Mouse (Mus musculus): Measurements from ENCODE around the gene Nat9.

Nat9 gene

DNA sequence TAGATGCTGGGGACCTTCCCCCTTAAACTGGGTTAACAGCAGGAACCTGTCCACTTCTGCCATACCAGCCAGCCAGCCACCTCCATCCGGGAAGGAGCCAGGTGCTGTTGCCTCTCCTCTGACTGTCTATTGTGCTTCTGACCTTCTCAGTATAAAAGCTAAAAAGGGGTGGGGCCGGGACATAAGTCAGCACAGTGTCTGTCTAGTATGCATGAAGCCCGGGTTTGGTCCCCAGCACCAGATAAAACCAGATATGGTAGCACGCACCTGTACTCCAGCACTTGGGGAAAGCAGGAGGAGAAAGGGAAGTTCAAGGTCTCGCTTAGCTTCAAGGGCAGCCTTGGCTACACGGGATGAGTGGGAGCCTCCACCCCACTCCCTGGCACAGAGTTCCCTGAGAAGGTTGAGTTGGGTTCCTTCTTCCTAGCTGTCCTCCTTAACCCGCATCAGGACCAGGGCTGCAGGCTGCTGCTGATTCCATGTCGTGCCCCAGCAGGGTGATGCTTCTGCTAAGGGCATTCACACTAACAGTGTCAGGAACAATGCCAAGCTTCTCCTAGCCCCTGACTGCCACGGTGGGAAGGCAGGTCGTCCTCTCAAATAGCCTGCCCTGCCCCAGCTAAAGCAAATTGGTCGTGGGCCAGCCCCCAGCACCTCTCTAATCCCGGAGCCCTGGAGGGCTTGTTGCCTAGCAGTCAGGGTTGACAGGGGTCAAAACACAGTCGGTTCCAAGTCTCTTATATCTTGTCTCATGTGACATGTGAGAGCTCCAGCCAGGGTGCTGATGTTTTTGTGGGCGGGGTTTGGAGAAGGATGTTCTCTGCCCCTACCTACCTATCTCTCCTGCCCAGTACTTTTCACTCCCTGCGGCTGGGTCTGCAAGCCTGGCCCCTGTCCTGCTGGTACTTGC is 41.6 kb upstream of the Nat9 start:
- H3K4me3 ChIP-seq (replicated peaks; ENCODE audit: low read length) = no peak overlapping the region
- TF ChIP-seq CTCF (conservative IDR thresholded peaks at IDR 0.05; ENCODE audit: low read length) = no peak
- no peak for TF ChIP-seq NANOG (IDR thresholded peaks at IDR 0.05; ENCODE audit: borderline replicate concordance, low read length)
- TF ChIP-seq POU5F1 (IDR thresholded peaks at IDR 0.05; ENCODE audit: borderline replicate concordance, low read length) = no peak
- H3K9me3 ChIP-seq (ENCODE audit: low read length) = no peaks in the 10 kb centered on the region
- H3K36me3 ChIP-seq (ENCODE audit: insufficient read depth, low read length) = peaks cover 5% of the 10 kb centered on the region; the same call in 1 of the 2 replicates
- H3K27me3 ChIP-seq (ENCODE audit: insufficient read depth, low read length) = 0 out of 2 replicates have a peak, but pooled peaks cover 3% of the 10 kb centered on the region
- peaks cover 77% of the 10 kb centered on the region for H3K4me1 ChIP-seq (replicated peaks; ENCODE audit: low read depth, low read length)

DNA sequence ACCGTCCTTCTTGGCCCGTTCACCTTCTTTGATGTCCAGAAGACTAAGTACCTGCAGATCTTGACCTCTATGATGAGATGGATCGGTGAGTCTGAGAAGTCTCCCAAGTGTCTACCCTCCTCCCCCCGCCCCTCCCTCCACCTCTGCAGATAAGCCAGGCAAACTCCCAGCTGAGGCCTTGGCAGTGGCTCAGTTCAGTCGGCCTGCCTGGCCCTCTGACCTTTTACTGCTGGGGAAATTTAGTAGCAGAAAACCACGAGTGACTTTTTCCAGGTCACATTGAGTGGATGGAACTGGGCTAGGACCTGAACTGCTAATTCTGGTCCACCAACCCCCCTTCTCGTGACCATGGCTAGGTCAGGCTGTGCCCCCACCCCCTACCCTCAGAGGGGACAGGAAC is 40.8 kb upstream of the Nat9 start:
- no peaks in the 10 kb centered on the region for H3K9me3 ChIP-seq (ENCODE audit: low read length)
- TF ChIP-seq CTCF (conservative IDR thresholded peaks at IDR 0.05; ENCODE audit: low read length) (no peak), POU5F1 (IDR thresholded peaks at IDR 0.05; ENCODE audit: borderline replicate concordance, low read length) (no peak), NANOG (IDR thresholded peaks at IDR 0.05; ENCODE audit: borderline replicate concordance, low read length) (no peak)
- H3K4me3 ChIP-seq (replicated peaks; ENCODE audit: low read length) = no peak overlapping the region
- peaks cover 69% of the 10 kb centered on the region for H3K4me1 ChIP-seq (replicated peaks; ENCODE audit: low read depth, low read length)
- H3K27me3 ChIP-seq (ENCODE audit: insufficient read depth, low read length) = 0 out of 2 replicates have a peak, but pooled peaks cover 3% of the 10 kb centered on the region
- peaks cover 5% of the 10 kb centered on the region; the same call in 1 of the 2 replicates for H3K36me3 ChIP-seq (ENCODE audit: insufficient read depth, low read length)

DNA sequence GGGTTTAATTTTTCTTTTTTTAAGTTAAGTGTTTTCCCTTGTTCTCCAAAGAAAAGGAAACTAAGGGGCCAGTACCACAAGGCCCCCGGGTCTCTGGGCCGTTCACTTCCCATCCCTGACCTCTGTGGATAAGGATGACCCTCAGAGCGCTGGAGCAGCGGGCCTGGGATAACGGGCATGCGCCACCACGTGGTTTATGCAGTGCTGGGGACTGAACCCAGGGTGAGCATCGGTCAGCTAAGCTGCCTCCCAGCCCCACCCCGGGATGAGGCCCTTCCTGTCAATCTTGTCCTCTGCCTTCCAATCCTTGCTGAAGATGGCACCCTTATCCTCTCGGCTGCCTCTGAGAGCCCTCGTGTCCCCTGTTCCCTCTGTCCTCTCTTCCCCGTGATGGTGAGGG is 40.0 kb upstream of the Nat9 start:
- no peaks in the 10 kb centered on the region for H3K27me3 ChIP-seq (ENCODE audit: insufficient read depth, low read length)
- H3K4me1 ChIP-seq (replicated peaks; ENCODE audit: low read depth, low read length) = peaks cover 66% of the 10 kb centered on the region
- TF ChIP-seq NANOG (IDR thresholded peaks at IDR 0.05; ENCODE audit: borderline replicate concordance, low read length) = no peak
- TF ChIP-seq POU5F1 (IDR thresholded peaks at IDR 0.05; ENCODE audit: borderline replicate concordance, low read length) = no peak
- no peak for TF ChIP-seq CTCF (conservative IDR thresholded peaks at IDR 0.05; ENCODE audit: low read length)
- peaks cover 2% of the 10 kb centered on the region; the same call in 1 of the 2 replicates for H3K36me3 ChIP-seq (ENCODE audit: insufficient read depth, low read length)
- H3K9me3 ChIP-seq (ENCODE audit: low read length) = no peaks in the 10 kb centered on the region
- no peak overlapping the region for H3K4me3 ChIP-seq (replicated peaks; ENCODE audit: low read length)

DNA sequence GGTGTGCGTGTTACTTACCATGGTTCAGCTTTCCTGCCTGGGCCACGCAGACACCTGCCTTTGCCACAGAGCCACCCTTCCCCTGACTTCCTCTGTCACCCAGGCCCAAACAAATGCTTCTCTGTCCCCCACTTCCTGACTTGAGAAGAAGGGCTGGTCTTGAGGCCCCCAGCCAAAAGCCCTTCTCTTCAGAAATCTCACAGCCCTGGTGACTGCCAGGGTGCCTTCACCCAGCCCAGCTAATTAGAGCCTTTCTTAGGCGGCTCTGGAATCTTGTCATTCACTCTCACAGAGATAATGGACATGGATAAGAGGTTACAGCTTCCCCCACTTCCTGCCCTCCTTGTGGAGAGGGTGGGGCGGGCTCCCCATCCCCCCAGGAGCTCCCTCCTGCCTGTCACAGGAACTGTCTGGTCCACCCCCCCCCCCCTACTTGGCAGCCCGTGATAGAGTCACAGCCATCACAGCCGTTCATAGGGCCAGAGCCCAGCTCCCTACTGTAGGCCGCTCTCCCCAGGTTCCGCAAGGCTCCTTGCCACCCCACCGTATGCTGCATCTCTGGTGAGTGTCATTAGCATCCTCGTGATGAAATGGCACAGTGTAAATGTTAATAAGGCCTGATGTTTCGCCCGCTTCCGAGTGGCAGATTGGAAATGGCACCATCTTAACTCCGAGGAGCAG is 39.3 kb upstream of the Nat9 start:
- no peaks in the 10 kb centered on the region for H3K9me3 ChIP-seq (ENCODE audit: low read length)
- no peaks in the 10 kb centered on the region for H3K27me3 ChIP-seq (ENCODE audit: insufficient read depth, low read length)
- no peak for TF ChIP-seq POU5F1 (IDR thresholded peaks at IDR 0.05; ENCODE audit: borderline replicate concordance, low read length)
- no peak for TF ChIP-seq CTCF (conservative IDR thresholded peaks at IDR 0.05; ENCODE audit: low read length)
- no peak for TF ChIP-seq NANOG (IDR thresholded peaks at IDR 0.05; ENCODE audit: borderline replicate concordance, low read length)
- H3K4me1 ChIP-seq (replicated peaks; ENCODE audit: low read depth, low read length) = peaks cover 65% of the 10 kb centered on the region
- H3K36me3 ChIP-seq (ENCODE audit: insufficient read depth, low read length) = no peaks in the 10 kb centered on the region
- H3K4me3 ChIP-seq (replicated peaks; ENCODE audit: low read length) = 0 out of 2 replicates have a peak overlapping the region, but pooled peaks have one; percentile 4

DNA sequence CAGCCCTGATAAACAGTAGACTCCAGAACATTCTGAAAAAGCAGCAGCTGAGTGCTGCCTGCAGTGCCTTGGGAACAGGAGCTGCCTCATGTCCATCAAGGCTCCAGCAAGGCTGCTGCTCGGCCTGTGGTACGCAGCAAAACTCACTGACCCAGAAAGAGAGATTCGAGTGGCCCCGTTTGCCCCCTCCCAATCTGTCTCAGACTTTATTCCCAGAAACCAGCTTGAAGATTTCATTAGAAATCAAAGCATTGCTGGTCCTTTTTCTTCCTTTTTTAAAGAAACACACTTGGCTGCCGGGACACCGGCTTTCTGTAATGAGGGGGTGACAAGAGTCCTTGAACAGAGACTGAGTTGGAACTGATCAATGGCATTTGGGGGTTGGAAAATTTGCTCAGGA is 37.6 kb upstream of the Nat9 start:
- Histone ChIP-seq H3K4me3 (replicated peaks; ENCODE audit: low read length) (no peak overlapping the region), H3K9me3 (ENCODE audit: low read length) (peaks cover 4% of the 10 kb centered on the region; the same call in 1 of the 2 replicates)
- TF ChIP-seq NANOG (IDR thresholded peaks at IDR 0.05; ENCODE audit: borderline replicate concordance, low read length) (no peak), CTCF (conservative IDR thresholded peaks at IDR 0.05; ENCODE audit: low read length) (no peak), POU5F1 (IDR thresholded peaks at IDR 0.05; ENCODE audit: borderline replicate concordance, low read length) (no peak)

DNA sequence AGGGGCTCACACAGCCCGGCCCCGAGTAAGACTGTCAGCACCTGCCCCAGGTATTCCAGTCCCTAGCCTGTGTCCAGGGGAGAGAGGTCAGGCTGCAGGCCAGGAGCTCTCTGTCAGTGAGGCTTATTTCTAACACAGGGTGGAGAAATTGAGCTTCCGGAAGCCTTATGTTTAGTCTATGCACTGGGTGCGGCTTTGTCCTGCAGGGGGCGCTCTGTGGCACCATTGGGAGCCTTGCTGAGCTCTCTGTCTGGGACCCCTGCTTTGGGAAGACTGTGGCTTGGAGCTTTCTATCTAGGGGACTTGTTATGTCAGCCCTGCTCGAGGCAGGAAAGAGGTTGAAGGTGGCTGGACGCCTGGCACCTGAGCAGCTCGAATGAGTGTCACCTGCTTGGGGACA is 37.2 kb upstream of the Nat9 start:
- no peak overlapping the region for H3K4me3 ChIP-seq (replicated peaks; ENCODE audit: low read length)
- peaks cover 8% of the 10 kb centered on the region for H3K9me3 ChIP-seq (ENCODE audit: low read length)
- H3K4me1 ChIP-seq (replicated peaks; ENCODE audit: low read depth, low read length) = peaks cover 48% of the 10 kb centered on the region
- peaks cover 6% of the 10 kb centered on the region; the same call in 1 of the 2 replicates for H3K36me3 ChIP-seq (ENCODE audit: insufficient read depth, low read length)
- H3K27me3 ChIP-seq (ENCODE audit: insufficient read depth, low read length) = no peaks in the 10 kb centered on the region
- TF ChIP-seq POU5F1 (IDR thresholded peaks at IDR 0.05; ENCODE audit: borderline replicate concordance, low read length) = no peak
- TF ChIP-seq CTCF (conservative IDR thresholded peaks at IDR 0.05; ENCODE audit: low read length) = peak; percentile 41

More for the DNA sequence above, 37.6 kb upstream of the Nat9 start:
- H3K4me1 ChIP-seq (replicated peaks; ENCODE audit: low read depth, low read length) = peaks cover 52% of the 10 kb centered on the region
- no peaks in the 10 kb centered on the region for H3K27me3 ChIP-seq (ENCODE audit: insufficient read depth, low read length)
- H3K36me3 ChIP-seq (ENCODE audit: insufficient read depth, low read length) = peaks cover 6% of the 10 kb centered on the region; the same call in 1 of the 2 replicates

DNA sequence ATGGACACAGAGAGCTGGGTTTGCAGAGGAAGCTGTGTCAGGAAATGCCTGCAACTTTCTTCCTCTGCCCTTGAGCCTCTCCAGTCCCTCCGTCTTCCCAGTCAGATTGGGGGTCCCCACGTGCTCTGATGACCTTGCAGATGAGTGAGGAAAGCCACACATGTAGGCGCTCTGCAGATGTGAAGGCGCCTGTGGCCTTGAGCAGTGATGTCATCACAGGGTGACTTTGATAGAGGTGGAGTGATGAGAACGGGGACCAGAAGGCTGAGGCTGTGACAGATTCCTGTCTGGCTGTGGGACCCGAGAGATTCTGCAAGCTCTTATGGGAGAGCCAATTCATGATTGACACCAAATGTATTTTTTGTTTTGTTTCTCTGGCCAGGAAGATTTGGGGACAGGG is 36.2 kb upstream of the Nat9 start:
- H3K4me3 ChIP-seq (replicated peaks; ENCODE audit: low read length) = no peak overlapping the region
- peaks cover 46% of the 10 kb centered on the region for H3K4me1 ChIP-seq (replicated peaks; ENCODE audit: low read depth, low read length)
- peaks cover 16% of the 10 kb centered on the region for H3K9me3 ChIP-seq (ENCODE audit: low read length)
- H3K27me3 ChIP-seq (ENCODE audit: insufficient read depth, low read length) = no peaks in the 10 kb centered on the region
- peaks cover 6% of the 10 kb centered on the region for H3K36me3 ChIP-seq (ENCODE audit: insufficient read depth, low read length)
- no peak for TF ChIP-seq CTCF (conservative IDR thresholded peaks at IDR 0.05; ENCODE audit: low read length)
- no peak for TF ChIP-seq POU5F1 (IDR thresholded peaks at IDR 0.05; ENCODE audit: borderline replicate concordance, low read length)
- no peak for TF ChIP-seq NANOG (IDR thresholded peaks at IDR 0.05; ENCODE audit: borderline replicate concordance, low read length)

DNA sequence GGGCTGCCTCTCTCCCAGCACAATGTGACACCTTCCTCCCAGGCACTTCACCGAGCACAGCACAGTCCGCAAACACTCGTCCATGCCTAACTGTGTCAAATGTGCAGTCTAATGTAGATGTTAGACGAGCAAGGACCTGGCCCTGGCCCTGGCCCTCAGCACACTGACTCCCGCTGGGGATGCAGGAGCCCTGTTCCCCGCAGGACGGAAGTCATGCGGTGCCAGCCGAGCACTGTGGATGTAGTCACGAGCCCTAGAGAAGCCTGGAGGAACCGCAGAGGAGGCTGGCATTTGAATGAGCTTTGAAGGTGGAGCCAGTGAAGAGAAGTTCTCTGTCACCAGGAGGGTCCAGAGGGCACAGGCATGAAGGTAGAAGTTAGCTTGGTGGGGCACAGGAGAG is 35.8 kb upstream of the Nat9 start:
- H3K27me3 ChIP-seq (ENCODE audit: insufficient read depth, low read length) = no peaks in the 10 kb centered on the region
- H3K4me1 ChIP-seq (replicated peaks; ENCODE audit: low read depth, low read length) = peaks cover 46% of the 10 kb centered on the region
- no peak for TF ChIP-seq POU5F1 (IDR thresholded peaks at IDR 0.05; ENCODE audit: borderline replicate concordance, low read length)
- H3K4me3 ChIP-seq (replicated peaks; ENCODE audit: low read length) = no peak overlapping the region
- peaks cover 19% of the 10 kb centered on the region for H3K9me3 ChIP-seq (ENCODE audit: low read length)
- H3K36me3 ChIP-seq (ENCODE audit: insufficient read depth, low read length) = peaks cover 6% of the 10 kb centered on the region

Measured in E14TG2a.4 (cell line).